Mouse (Mus musculus): ENCODE data around the gene Limch1. TPM values are rescaled to one million over a fixed set of nuclear protein-coding genes. Genes with fewer than 3 reads are reported as not detected.

Limch1 gene
- polyA plus RNA-seq, 2 experiments: 0.54 to 1.2 TPM

DNA sequence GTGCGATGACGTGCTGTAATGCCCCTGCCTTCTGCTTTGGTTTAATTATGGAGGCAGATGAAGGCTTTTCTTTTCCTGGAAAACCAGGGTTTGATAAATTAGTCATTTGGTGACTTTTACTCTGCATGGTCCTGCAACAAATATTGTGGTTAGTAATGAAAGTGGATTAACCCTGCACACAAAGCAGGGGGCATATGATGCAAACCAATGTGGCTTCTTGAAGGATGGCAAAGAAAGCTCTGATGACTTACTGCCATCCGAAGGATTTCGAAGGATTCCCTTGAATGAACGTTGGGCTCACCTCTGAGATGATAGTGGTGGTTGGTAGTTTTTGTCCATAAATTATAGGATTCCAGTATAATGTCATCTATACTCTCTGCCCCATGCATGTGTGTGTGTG is 108.6 kb downstream of the Limch1 start:
- H3K36me3 ChIP-seq (replicated peaks; ENCODE audit: control insufficient read depth, insufficient read depth, low read depth): no peaks in the 10 kb centered on the region
- ATAC-seq (ENCODE audit: insufficient read depth) (no peak), DNase-seq (ENCODE audit: low read depth in 3 of 3, low spot score in 3 of 3) (no peak)
- no peak overlapping the region for H3K4me3 ChIP-seq (ENCODE audit: insufficient read depth in 1 of 2, low read depth in 2 of 2, low read length in 2 of 2)
- TF ChIP-seq EP300 (IDR thresholded peaks at IDR 0.05; ENCODE audit: low read depth) (no peak), CTCF (IDR thresholded peaks at IDR 0.05; ENCODE audit: low read depth) (no peak)
- no peaks in the 10 kb centered on the region for H3K9me3 ChIP-seq (ENCODE audit: control insufficient read depth, low read length)
- H3K9ac ChIP-seq (replicated peaks): no peak overlapping the region
- H3K27ac ChIP-seq: no peak overlapping the region
- no peak overlapping the region for H3K4me2 ChIP-seq (ENCODE audit: low read depth)
- no peaks in the 10 kb centered on the region for H3K4me1 ChIP-seq (replicated peaks; ENCODE audit: control insufficient read depth in 2 of 2, insufficient read depth in 2 of 2, low read length in 1 of 2)
- no peaks in the 10 kb centered on the region for H3K27me3 ChIP-seq (ENCODE audit: control insufficient read depth, insufficient read depth, low read length)
- 66% methylated on average over 5 of the region's 5 CpGs for WGBS (ENCODE audit: insufficient replicate concordance)

DNA sequence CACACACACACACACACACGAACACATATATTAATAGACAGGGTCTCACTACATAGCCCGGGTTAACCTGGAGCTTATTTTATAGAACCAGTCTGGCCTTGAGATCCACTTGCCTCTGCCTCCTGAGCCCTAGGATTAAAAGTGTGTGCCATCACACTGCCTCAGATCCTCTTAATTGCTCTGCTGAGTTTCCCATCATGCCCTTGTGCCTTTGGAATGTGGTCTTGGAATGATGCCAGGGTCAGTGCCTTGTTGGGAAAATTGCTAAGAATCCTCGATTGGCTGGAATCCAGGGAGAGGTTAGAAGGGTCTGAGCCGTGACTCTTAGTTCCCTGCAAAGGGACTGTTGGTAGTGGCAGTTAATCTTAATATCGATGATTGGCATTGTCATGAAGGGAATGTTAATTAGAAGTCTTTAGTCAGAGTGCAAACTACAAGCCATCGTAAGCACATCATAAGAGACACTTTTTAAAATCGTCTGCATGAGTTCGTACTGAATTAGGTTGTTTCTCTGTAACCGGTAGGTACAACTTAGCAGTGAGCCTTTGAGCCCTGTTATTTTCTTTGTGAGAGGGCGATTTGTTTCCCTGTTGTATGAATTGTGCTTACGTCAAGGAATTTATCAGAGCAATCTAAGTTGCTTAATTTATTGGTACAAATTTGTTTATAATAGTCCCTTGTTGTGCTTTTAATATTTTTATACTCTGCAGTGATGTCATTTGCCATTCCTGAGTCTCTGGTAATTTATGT is 109.9 kb downstream of the Limch1 start:
- TF ChIP-seq EP300 (IDR thresholded peaks at IDR 0.05; ENCODE audit: low read depth) (no peak), CTCF (IDR thresholded peaks at IDR 0.05; ENCODE audit: low read depth) (no peak)
- H3K9me3 ChIP-seq (ENCODE audit: control insufficient read depth, low read length): no peaks in the 10 kb centered on the region
- WGBS (ENCODE audit: insufficient replicate concordance): 67% methylated on average over 11 of the region's 11 CpGs
- H3K4me1 ChIP-seq (replicated peaks; ENCODE audit: control insufficient read depth in 2 of 2, insufficient read depth in 2 of 2, low read length in 1 of 2): no peaks in the 10 kb centered on the region
- no peak overlapping the region for H3K27ac ChIP-seq
- no peaks in the 10 kb centered on the region for H3K36me3 ChIP-seq (replicated peaks; ENCODE audit: control insufficient read depth, insufficient read depth, low read depth)
- no peak overlapping the region for H3K4me3 ChIP-seq (ENCODE audit: insufficient read depth in 1 of 2, low read depth in 2 of 2, low read length in 2 of 2)
- H3K27me3 ChIP-seq (ENCODE audit: control insufficient read depth, insufficient read depth, low read length): no peaks in the 10 kb centered on the region
- no peak overlapping the region for H3K9ac ChIP-seq (replicated peaks)
- no peak for DNase-seq (ENCODE audit: low read depth in 3 of 3, low spot score in 3 of 3)
- H3K4me2 ChIP-seq (ENCODE audit: low read depth): no peak overlapping the region
- no peak for ATAC-seq (ENCODE audit: insufficient read depth)

DNA sequence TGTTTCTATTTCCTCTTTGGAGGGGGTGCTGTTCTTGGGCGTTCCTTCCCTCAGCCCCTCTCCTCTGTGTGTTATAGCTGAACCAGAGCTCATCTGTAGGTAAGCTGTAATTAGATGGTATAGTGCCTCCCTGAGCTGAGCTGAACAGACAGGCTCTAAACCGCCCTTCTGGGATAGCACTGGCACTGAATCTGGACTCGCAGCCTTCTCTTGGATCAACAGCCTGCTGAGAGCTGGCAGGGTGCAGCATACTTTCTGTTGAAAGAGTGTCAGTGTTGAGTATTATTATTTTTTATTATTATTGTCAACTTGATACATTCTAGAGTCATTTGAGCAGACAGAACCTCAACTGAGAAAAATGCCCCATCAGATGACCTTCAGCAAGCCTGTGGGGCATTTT is 113.9 kb downstream of the Limch1 start:
- H3K27ac ChIP-seq: no peak overlapping the region
- no peak overlapping the region for H3K4me2 ChIP-seq (ENCODE audit: low read depth)
- no peaks in the 10 kb centered on the region for H3K4me1 ChIP-seq (replicated peaks; ENCODE audit: control insufficient read depth in 2 of 2, insufficient read depth in 2 of 2, low read length in 1 of 2)
- DNase-seq (ENCODE audit: low read depth in 3 of 3, low spot score in 3 of 3) (no peak), ATAC-seq (ENCODE audit: insufficient read depth) (no peak)
- H3K27me3 ChIP-seq (ENCODE audit: control insufficient read depth, insufficient read depth, low read length): no peaks in the 10 kb centered on the region
- H3K36me3 ChIP-seq (replicated peaks; ENCODE audit: control insufficient read depth, insufficient read depth, low read depth): no peaks in the 10 kb centered on the region
- H3K9ac ChIP-seq (replicated peaks): no peak overlapping the region
- no peak for TF ChIP-seq EP300 (IDR thresholded peaks at IDR 0.05; ENCODE audit: low read depth)
- TF ChIP-seq CTCF (IDR thresholded peaks at IDR 0.05; ENCODE audit: low read depth): no peak
- no peak overlapping the region for H3K4me3 ChIP-seq (ENCODE audit: insufficient read depth in 1 of 2, low read depth in 2 of 2, low read length in 2 of 2)
- WGBS (ENCODE audit: insufficient replicate concordance): 49% methylated on average over 3 of the region's 3 CpGs
- H3K9me3 ChIP-seq (ENCODE audit: control insufficient read depth, low read length): no peaks in the 10 kb centered on the region

DNA sequence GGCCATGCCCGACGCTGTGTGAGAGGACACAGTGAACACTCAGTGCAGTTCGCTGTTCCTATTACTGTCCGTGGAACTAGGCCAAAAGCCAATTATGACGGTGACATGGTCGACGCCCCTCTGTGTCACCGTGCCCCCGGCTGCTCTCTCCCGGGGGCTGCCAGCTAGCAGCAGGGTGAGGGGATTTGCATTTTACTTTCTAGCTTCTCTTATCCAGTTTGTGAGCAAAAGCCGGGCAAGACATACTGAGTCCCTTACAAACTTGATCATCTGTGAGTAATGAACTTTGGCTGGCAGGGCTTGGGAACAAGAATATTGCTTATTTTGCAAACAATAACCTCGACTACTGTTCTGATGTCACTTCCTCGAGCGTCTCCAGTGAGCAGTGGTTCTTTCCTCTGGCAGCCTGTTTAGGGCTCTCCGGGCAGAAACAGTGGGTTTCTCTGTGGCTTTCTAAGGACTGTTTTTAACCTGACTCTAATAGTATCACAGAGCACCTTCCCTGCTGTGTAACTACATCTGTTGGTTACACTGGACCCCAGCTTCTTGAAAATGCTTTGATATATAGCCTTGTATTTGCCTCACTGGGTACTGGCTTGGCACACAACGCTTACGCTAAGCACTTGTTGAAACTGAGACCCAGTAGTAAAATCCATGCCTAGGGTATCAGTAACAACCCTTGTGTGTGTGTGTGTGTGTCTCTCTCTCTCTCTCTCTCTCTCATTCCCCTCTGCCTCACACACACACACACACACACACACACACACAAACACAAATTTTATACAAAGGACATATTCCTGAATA is 115.8 kb downstream of the Limch1 start:
- DNase-seq (ENCODE audit: low read depth in 3 of 3, low spot score in 3 of 3): no peak
- Histone ChIP-seq H3K9me3 (ENCODE audit: control insufficient read depth, low read length) (no peaks in the 10 kb centered on the region), H3K4me3 (ENCODE audit: insufficient read depth in 1 of 2, low read depth in 2 of 2, low read length in 2 of 2) (no peak overlapping the region), H3K4me2 (ENCODE audit: low read depth) (no peak overlapping the region), H3K9ac (replicated peaks) (no peak overlapping the region), H3K4me1 (replicated peaks; ENCODE audit: control insufficient read depth in 2 of 2, insufficient read depth in 2 of 2, low read length in 1 of 2) (no peaks in the 10 kb centered on the region), H3K27ac (no peak overlapping the region), H3K27me3 (ENCODE audit: control insufficient read depth, insufficient read depth, low read length) (no peaks in the 10 kb centered on the region), H3K36me3 (replicated peaks; ENCODE audit: control insufficient read depth, insufficient read depth, low read depth) (no peaks in the 10 kb centered on the region)
- ATAC-seq (ENCODE audit: insufficient read depth): no peak
- 54% methylated on average over 17 of the region's 17 CpGs for WGBS (ENCODE audit: insufficient replicate concordance)
- TF ChIP-seq CTCF (IDR thresholded peaks at IDR 0.05; ENCODE audit: low read depth) (no peak), EP300 (IDR thresholded peaks at IDR 0.05; ENCODE audit: low read depth) (no peak)

DNA sequence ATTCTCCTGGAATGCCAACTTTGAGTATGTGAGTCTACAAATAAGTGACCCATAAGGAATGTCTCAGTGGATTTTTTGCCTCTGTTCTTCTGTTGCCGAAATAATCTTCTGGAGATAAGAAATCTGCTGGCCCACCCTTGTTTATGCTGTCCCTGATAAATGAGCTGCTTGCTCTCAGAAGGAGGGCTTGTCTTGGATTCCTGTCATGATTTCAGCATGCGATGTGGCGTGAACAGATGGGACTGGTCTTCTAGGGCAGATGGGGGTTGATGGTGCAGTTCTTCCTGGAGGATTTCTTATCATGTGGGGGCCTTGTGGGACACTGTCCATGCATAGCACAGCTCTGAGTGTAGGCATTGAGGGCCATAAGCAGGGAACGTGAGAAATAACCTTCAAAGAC is 116.5 kb downstream of the Limch1 start:
- Histone ChIP-seq H3K36me3 (replicated peaks; ENCODE audit: control insufficient read depth, insufficient read depth, low read depth) (no peaks in the 10 kb centered on the region), H3K27me3 (ENCODE audit: control insufficient read depth, insufficient read depth, low read length) (no peaks in the 10 kb centered on the region), H3K4me1 (replicated peaks; ENCODE audit: control insufficient read depth in 2 of 2, insufficient read depth in 2 of 2, low read length in 1 of 2) (no peaks in the 10 kb centered on the region), H3K4me3 (ENCODE audit: insufficient read depth in 1 of 2, low read depth in 2 of 2, low read length in 2 of 2) (no peak overlapping the region), H3K9ac (replicated peaks) (no peak overlapping the region), H3K27ac (no peak overlapping the region), H3K4me2 (ENCODE audit: low read depth) (no peak overlapping the region), H3K9me3 (ENCODE audit: control insufficient read depth, low read length) (no peaks in the 10 kb centered on the region)
- no peak for DNase-seq (ENCODE audit: low read depth in 3 of 3, low spot score in 3 of 3)
- ATAC-seq (ENCODE audit: insufficient read depth): no peak
- TF ChIP-seq CTCF (IDR thresholded peaks at IDR 0.05; ENCODE audit: low read depth) (no peak), EP300 (IDR thresholded peaks at IDR 0.05; ENCODE audit: low read depth) (no peak)
- WGBS (ENCODE audit: insufficient replicate concordance): 60% methylated on average over 4 of the region's 4 CpGs

Measured in liver, embryonic 14.5 days (tissue).